Mouse (Mus musculus) midbrain, embryonic 10.5 days (tissue): ENCODE results near the gene Cpt2. TPM values are rescaled to one million over a fixed set of nuclear protein-coding genes. Genes with fewer than 3 reads are reported as not detected.

Source experiments
- polyA plus RNA-seq: library from polyadenylated mRNA; unstranded; fragments of >200 nt; fragmentation: Nextera tagmentation; extraction: Ambion mirVana; gene quantifications from 2 replicates; pipeline ENCODE4 v1.2.1, GENCODE M21; 2016

The Cpt2 gene
- polyA plus RNA-seq, 1 experiment from 2014 or later = 37.4 TPM

Other genes starting within 250 kb of the Cpt2 start
- gene Dmrtb1, start 239.4 kb downstream of the Cpt2 start, polyA plus RNA-seq = 7.7 and 15.9 TPM in 2 replicates
- gene Lrp8, start 121.3 kb downstream of the Cpt2 start, polyA plus RNA-seq = 10.4 and 15.0 TPM in 2 replicates
- 219 and 263 TPM in 2 replicates for gene Magoh, start 43.9 kb downstream of the Cpt2 start, polyA plus RNA-seq
- 113 TPM in 2 replicates for gene 0610037L13Rik, start 33.8 kb downstream of the Cpt2 start, polyA plus RNA-seq
- 0.07 TPM in 1 of 2 replicates, not detected in the other for gene Slc1a7, start 44.7 kb upstream of the Cpt2 start, polyA plus RNA-seq
- gene Podn, start 172.8 kb upstream of the Cpt2 start, polyA plus RNA-seq = 0.10 and 0.12 TPM in 2 replicates
- gene Scp2, start 221.4 kb upstream of the Cpt2 start, polyA plus RNA-seq = 200 and 214 TPM in 2 replicates
- gene Echdc2, start 241.8 kb upstream of the Cpt2 start, polyA plus RNA-seq = 16.4 and 18.3 TPM in 2 replicates